Mouse (Mus musculus): Measurements from ENCODE around the gene Myh1.

Myh1 gene

DNA sequence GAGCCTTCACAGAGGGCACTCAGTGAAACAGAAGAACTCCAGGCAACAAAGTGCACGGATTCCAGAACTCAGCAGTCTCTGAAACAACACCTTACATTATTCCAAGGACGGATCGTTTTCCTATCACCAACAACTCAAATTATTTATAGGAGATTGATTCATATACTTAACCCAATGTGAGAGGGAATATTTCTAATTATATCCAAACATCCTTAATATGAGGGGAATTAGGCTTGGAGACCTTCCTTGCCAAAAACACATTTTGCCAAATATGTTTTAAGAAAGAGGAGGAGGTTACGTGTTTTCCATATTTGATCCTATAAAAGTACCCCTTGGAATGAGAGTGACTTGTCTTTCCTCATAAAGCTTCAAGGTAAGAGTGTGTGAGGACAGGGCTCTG, at the start of gene Myh1:
Gene Myh1 (plus strand): TSS at position 301 of the 400 bp plus-strand sequence.
- DNase-seq = no peak

DNA sequence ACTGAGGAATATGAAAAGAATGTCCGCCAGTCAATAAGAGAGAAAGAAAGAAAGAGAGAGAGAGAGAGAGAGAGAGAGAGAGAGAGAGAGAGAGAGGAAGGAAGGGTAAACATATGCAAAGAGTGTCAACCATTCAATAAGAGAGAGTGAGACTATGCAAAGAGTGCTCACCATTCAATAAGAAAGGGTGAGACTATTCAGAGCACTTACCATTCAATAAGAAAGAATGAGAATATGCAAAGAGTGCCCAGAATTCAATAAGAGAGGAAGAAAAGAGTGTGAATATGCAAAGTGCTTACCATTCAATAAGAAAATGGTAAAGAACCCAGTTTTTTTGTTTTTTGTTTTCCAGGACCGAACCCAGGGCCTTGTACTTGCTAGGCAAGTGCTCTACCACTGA, 49.6 kb upstream of the Myh1 start:
- DNase-seq = no peak

DNA sequence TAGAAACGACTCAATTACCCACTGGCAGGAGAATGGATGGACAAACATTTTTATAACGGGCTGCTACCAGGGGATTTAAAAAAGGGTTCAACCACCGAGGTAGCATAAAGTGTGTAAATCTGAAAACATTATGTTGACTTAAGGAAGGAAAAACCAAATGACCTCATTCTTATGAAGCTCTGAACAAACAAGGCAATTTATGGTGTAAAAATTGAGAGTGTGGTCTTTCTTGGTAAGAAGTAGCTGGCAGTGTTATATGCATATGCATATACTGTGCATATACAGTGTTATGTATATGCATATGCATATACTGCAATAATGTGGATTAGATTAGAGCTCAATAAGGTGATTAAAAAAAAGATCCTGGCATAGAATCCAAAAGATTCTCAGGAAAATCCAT, 48.7 kb upstream of the Myh1 start:
- DNase-seq = no peak

DNA sequence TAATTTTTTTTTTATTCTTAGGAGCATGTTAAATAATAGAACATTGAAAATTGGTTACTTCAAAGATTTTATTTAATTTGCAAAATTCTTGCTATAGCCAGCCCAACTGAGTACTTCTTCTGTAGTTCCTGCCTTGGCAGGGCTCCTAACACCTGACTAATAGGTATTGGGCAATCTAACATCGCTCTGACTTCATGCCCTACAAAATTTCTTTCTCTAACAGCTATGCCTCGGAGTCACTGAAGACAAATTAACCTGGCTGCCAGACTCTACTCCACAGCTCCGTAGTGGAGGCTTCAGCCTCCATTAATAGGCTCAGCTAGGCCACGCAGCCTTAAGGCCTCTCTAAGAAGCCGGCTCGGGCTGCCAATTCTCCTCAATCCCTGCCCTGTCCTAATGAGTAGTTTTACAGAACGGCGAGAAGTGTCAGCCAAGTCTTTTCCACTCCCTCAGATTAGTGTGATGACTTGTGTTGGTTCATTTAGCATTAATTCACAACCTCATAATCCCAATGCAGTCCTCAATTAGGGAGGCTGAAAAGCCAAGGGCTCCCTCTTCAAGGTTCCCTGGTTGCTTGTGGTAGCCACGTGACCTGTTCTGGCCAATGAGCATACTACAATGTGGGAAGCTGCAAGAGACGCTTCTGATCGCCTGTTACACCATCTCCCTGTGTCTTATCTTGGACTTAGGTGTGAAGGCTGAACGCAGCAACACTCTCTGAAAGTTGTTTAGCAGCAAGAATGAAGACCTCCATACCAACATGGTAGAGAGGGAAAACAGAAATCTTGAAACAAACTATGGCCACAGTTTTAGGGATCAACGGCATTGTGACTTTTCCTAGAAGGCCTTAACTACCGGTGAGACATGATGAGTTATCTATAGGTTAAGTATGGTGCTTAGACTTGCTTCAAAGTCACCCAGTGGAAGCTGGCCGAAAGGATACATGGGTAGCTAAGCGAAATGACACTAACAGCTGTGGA, 47.9 kb upstream of the Myh1 start:
- no peak for DNase-seq

DNA sequence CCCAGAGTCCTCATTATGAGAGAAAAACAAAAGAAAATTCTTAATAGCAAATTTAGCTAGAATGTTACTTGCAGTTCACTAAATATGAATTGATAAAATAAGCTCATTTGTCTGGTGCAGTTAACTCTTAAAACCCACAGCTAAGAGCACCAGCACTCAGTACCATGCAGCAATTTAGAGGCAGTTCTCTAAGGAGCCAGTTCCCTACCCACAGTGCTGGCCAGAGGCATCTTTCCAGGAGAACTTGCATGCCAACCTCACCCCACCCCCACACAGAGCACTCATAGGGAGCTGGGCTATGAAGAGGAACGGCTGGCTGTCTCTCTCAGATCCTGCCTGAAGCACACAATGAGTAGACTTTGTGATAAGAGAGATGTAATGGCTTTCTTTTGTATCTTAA, 46.7 kb upstream of the Myh1 start:
- no peak for DNase-seq

DNA sequence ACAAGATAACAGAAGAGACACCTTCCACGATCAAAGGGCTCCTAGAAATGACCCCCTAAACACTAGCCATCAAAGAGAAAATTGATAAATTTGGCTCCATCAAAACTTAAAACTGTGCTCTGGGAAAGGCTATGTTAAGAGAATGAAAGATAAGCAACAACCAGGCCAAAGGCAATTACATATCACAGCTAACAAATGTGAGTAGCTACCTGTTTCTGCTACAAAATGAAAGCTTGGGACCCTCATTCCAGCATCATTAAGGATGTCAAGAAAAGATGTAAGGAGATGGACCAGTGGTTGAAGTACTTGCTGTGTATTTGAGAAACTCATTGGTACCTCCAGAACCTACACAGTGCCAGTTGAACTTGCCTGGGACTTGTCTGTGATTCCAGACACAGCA, 46.0 kb upstream of the Myh1 start:
- DNase-seq = no peak

DNA sequence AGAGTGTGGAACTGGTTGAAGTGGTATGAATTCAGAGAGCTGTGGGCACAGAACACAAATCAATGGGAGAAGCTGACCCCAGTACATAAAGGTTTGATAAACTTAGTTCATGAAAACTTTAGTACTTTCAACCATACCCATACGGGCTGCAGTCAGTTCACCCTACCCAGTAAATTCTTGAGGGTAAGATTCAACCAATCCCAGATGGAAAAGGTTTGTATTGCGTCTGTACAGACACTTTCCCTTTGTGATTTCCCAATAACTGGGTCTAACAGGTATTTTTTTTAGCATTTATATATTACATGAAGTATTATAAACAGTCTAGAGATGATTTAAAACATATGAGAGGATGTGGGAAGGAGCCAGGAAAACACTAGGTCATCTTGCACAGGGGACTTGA, 44.2 kb upstream of the Myh1 start:
- no peak for DNase-seq

DNA sequence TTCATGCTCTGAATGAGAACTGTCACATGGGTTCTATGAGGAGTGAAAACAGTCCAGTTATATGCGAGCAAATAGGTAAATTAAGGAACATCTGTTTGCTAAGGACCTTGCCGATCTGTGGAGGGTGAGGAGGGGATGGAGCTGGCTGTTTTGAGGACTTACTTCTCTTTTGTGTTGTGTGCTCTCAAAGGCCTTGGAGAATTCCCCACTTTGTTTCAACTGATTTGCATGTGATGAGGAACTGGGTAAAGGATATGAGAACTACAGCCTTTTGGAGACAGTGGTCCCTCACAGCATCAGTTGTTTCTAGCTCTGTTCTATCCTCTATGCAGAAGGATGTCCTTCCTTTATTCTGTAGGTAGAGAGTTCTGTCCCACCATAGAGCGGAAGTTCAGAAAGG, 39.7 kb upstream of the Myh1 start:
- no peak for DNase-seq

DNA sequence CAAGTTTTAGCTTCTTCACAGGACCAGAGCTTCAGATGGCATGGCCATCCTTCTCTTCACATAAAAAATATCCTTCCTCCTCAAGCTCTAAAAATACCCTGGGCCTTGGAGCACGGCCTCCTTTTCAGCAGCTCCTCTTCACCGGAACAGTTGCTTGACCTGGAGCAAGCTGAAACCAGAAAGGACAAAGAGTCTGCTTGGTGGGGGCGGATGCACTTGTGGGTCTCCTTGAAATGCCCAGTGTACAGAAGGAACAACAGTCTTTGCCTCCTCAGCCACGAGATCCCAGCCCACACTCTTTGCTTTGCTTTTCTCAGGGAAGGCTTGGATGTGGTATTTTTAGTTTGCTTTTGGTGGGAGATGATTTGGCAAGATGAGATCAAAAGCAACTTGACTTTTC, 36.2 kb upstream of the Myh1 start:
- no peak for DNase-seq

DNA sequence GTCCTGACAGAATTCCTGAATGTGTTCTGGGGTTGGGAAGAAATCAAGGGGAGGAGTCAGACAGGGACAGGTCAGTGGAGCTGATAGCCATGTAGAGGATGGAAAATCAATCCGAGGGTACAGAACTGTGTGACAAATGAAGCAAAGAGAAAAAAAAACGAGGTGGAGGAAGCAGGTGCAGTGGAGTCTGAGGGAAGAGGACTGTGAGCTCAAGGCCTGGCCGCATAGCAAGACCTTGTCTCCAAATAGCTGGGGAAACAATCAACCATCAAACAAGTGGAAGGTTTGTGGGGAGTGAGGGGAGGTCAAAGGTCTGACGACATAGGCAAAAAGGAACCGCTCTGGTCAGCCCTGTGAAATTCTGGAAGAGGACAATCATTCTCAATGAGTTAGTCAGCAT, 35.0 kb upstream of the Myh1 start:
- DNase-seq = no peak

DNA sequence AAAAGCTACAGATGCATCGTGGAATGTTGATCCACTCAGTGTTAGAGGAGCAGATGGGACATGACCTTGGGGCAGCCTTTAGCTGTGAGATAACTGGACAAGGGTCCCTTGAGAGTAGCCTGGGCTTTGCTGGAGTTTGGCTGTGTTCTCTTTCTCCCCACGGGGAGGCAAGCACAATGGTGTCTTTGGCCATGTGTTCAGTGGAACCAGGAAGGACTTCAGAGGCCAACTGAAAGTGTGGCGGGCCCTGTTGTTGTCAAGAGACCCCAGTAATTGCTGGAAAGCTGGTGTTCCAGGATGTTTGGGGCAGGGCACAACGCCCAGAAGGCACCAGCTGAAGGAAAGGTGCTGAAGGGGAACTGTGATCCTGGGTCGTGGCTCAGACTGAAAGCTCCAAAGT, 30.6 kb upstream of the Myh1 start:
- DNase-seq = no peak

DNA sequence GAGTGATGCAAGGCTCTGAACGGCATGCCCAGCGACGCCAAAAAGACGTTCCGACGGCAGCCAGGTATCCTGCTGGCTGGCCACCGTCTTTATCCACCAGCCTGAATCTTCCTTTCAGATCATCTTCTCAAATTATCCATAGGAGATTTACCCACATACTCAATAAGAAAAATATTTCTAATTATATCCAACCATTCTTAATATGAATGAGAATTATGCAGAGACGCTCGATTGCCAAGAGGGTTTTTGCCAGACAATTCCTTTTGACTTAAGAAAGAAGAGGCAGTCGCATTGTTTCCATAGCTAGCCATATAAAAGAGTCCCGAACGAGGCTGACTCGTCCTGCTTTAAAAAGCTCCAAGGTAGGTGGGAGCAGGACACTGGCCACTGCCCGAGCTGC, 29.1 kb upstream of the Myh1 start, which contains the start of gene Myh2:
Gene Myh2 (plus strand): TSS at position 301 of the 400 bp plus-strand sequence.
- no peak for DNase-seq

DNA sequence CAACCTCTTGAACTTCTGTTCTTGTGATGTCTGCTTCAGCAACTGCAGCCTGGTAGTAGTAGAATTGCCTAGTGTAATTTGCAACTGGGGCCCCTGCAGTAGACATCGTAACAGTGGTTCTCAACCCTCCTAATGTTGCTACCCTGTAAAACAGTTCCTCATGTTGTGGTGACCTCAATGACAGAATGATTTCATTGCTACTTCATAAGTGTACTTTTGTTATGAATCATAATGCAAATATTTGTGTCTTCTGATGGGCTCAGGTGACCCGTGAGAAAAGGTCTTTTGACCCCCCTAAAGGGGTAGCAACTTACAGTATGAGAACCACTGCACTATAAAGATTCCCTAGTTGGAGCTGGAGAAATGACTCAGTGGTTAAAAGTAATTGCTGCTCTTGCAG, 27.4 kb upstream of the Myh1 start:
- no peak for DNase-seq

DNA sequence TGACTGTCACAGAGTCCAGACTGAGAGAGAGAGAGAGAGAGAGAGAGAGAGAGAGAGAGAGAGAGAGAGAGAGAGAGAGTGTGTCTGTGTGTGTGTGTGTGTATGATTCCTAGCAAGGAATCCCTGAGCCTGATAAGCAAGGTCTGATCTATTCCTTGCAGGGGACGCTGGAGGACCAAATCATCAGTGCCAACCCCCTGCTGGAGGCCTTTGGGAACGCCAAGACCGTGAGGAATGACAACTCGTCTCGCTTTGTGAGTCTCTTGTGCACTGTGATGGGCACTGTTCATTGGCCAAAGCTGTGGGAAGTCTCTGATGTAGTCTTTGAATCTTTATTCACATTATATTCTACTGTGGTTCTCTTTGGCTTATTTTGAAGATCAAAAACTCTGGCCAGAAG, 23.5 kb upstream of the Myh1 start:
- no peak for DNase-seq

DNA sequence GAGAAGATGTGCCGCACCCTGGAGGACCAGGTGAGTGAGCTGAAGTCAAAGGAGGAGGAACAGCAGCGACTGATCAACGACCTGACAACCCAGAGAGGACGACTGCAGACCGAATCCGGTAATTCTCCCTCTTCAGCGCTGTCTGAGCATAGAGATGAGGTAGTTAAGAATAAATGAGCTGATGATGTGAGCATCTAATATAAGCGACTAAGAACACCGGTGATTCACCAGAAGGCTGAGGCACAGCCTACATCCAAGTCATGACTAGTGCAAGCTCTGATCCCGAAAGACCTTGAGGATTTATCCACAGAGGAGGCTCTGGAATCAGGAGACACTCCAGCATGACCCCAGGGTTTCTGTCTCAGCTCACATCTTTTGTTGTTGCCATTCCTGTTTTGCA, 9.5 kb upstream of the Myh1 start:
- DNase-seq = no peak

DNA sequence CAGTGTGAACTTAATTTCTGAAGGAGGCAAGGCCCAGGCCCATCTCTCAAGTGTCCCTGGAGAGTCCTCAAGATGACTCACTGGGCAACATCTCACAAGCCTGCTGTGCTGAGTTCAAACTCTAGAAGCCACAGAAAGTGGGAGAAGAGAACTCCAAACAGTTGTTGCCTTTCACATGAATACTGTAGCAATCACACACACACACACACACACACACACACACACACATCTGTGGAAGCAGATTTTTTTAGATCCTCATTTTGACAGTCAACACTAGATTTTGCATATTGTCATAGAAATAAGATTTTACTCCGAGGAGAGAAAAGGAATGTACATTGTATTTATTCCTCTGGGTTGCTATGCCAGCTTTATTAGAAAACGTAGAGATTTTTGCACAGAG, 9.0 kb upstream of the Myh1 start:
- no peak for DNase-seq

DNA sequence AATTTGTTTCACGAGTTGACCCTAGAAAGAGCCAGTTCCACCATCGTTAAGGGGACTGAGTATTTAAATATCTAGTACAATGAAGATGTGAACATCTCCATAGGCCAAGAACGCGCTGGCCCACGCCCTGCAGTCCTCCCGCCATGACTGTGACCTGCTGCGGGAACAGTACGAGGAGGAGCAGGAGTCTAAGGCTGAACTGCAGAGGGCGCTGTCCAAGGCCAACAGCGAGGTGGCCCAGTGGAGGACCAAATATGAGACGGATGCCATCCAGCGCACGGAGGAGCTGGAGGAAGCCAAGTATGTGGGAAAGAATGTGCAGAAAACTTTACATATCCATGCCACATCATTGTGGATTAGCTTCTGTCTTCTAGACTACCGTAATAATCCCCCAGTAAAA, 8.4 kb upstream of the Myh1 start:
- DNase-seq = no peak

DNA sequence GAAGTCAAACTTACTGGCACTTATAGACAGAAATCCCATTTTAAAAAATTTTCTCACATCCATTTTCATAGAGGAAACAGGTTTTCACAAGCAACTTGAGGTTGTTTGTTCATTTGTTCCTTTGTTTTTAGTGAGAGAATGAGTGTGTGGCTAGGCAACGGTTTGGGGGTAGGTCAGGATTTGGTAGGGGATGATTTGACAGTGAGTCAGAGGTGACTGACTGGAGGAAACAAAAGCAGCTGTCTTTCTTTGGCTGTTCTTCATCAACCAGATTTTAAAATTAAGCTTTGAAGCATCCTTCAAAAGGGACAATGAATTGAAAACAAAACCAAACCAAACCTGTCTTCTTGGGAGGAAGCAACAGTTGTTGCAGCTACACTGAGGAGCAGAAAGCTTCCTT, 531 bp upstream of the Myh1 start:
- no peak for DNase-seq

DNA sequence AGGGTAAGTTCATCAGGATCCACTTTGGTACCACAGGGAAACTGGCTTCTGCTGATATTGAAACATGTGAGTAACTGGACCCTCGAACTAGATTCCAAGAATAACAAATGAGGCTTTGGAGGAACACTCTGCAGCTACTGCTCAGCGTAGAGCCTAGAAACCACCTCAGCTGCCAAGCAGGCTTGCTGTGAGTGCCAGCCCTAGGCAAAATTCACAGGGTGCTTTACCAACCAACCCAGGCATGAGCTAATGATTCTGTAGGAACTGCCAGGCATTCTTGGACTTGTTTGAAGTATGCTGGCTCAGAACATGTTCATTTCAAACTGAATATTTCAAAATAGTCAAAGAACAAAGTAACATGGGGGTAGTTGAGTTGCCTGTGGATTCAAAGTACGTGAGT, 4.9 kb downstream of the Myh1 start:
- DNase-seq = no peak

DNA sequence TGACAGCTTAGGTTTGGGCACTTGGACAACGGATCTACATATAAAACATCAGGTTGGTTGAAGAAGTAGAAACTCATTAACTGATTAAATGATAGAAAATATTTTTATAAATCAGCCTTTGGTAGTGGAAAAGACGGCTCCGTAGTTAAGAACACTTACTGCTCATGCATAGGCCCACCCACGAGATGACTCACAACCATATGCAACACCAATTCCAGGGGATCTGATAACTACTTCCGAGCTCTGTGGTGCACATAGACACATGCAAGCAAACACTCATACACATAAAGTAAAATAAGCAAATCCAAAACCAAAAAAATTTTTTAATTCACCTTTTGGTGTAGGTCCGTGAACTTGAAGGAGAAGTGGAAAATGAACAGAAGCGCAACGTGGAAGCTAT, 22.0 kb downstream of the Myh1 start:
- DNase-seq = no peak

DNA sequence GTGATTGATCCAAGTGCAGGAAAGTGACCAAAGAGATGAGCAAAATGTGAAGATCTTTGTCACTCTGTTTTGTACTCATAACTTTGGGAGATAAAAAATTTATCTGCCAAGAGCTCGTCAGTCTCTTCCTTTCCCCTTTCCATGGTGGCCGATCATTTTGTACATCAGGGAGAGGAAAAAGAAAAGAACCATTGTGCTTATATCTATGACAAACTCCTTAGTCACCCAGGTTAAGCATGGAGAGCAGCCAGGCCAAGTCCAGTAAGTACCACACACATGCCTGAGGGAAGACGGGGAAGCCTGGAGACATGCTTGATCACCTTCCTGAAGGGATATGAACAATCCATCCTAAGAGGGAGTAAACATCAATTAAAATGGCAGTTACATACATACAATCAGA, 24.6 kb downstream of the Myh1 start:
- DNase-seq = no peak

DNA sequence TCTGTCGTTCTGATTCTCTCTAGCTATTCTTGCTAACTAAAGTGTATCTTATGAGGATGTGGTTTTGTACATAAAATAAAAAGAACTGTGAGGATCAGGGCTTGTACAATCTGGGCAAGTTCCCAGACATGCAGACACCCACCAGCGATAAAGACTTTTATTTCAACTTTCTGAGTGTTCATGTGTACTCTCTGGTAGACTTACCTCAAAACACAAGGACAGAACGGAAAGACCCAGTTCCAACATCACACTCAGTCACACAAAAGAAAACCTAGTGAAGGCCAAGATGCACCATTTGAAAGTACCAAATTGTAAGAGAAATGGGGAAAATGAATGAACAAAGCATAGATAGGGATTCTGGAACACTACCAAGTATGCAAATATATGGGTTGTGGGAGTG, 28.9 kb downstream of the Myh1 start:
- no peak for DNase-seq

DNA sequence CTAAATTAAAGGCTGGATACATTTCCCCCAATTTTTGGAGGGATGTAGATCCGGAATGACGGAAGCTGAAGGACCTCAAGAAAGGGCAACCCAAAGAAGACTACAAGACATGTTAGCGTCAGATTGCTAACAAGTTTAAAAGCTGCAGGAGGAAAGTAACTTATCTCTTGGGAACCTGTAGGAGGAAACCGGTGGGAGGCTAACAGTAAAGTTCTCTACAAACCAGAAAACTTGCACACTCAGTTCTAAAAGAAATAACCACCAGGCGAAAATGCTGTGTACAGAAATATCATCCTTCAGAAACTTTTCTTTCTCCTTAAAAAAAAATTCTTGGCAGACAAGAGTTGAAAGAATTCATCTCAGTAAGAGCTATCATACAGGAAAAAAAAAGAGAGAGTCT, 29.3 kb downstream of the Myh1 start:
- DNase-seq = no peak

DNA sequence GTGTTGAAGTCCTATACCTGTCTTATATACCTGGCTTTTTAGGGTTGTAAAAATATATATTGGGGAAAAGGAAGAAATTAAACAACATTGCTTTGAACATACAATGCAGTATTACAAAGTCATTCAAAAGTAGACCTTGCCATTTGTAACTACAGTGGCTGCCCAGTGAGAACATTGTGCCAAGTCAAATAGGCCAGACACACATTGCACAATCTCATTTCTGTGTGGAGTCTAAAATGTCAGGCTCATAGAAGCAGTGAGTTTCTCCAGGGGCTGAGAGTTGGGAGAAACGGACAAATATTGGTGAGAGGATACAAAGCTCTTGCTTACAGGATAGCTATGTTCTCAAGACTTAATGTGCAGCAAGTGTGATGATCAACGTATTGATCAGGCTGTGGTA, 30.1 kb downstream of the Myh1 start:
- DNase-seq = no peak
